Mouse (Mus musculus) G1E-ER4 (cell line): ENCODE measurements around the gene Smyd3. TPM values are rescaled to one million over a fixed set of nuclear protein-coding genes. Genes with fewer than 3 reads are reported as not detected.

Source experiments
- GATA1 ChIP-seq: IDR thresholded peaks from one replicate; pipeline ENCODE4 v1.8.0; 2012; ENCODE audit warnings: low read length, inconsistent platforms
- polyA plus RNA-seq: library from polyadenylated mRNA; stranded (reverse); fragments of >175 nt; gene quantifications from 2 replicates; pipeline ENCODE4 v1.2.3, GENCODE M21; 2012

The Smyd3 gene
- polyA plus RNA-seq, 1 experiment: 4.1 TPM

DNA sequence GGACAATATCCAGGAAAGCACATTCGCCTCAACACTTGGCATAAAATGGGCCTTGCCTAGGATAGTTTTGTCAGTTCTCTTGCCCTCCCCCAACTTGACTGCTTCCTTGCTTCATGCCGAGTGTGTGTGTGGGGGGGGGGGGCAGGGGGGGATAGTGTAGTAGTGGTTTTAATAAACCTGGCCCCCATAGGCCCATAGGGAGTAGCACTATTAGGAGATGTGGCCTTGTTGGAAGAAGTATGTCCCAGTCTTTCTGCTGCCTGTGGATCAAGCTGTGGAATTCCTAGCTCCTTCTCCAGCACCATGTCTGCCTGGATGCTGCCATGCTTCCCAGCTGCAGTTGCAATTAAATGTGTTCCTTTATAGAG is 71.0 kb downstream of the Smyd3 start:
- no peak for TF ChIP-seq GATA1

DNA sequence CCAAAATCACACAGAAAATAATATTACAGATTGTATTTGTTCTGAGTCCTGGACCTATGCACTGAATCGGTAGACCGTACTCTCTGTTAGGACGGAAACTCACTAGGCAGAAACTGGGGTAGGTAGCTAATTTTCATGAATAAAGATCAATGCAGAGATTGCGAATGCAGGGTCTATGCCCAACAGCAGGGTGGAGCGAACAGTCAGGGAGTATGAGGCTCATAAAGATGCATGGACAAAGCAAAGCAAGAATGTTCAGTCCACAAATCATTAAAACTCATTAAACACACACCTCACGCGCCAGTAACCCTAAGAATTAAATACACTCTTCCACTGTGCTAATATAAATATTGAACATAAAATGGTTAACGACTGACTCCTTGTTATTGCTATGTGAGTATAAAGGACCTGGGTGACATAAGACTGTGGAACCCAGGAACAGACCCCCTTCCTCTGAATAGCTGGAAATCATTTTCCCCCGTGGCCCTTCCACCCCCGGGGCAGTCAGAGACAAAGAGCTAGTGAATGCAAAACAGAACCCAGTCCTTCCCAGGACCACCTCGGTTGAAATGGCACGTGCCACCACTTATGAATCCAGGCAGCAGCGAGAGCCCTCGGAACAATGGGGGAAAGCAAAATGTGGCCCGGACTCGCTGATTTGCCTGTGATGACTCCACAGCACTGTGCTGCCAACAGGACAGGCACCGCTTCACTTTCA is 71.6 kb downstream of the Smyd3 start:
- TF ChIP-seq GATA1: no peak

DNA sequence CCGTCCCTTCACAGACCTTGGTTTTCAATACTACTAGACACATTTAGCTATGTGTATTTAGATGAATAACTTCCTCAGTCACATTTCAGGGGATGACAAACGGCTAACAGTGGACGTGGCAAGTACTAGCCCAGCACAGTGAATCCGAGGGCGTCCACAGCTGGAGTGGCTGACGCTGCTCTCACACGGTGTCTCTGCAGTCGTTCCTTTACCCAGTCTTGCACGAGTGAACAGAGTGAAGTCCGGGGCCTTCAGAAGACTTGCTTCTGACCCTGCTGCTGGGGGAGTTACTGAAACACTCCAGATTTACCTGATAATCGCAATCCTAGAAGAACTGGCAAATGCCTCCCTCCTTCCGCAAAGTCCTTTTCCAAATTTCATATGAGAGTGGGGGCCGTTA is 74.0 kb downstream of the Smyd3 start:
- TF ChIP-seq GATA1: no peak

DNA sequence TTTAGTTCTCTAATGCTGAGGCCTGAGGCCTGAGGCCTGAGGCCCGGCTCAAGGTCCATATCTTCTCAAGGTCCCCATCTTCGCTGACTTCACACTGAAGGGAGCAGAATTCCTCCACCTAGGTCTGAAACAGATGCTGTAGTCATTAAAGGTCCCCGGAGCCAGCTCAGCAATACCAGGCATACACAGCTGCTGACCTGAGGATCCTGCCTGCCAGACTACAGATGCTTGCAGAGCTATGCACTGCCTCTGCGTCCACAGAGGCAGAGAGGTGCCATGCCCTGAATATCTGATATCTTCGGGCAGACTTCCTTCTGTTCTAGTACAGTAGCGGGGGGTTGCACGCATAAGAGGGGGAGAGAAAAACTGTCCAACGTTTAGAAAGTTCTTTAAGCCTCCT is 74.4 kb downstream of the Smyd3 start:
- TF ChIP-seq GATA1: no peak

DNA sequence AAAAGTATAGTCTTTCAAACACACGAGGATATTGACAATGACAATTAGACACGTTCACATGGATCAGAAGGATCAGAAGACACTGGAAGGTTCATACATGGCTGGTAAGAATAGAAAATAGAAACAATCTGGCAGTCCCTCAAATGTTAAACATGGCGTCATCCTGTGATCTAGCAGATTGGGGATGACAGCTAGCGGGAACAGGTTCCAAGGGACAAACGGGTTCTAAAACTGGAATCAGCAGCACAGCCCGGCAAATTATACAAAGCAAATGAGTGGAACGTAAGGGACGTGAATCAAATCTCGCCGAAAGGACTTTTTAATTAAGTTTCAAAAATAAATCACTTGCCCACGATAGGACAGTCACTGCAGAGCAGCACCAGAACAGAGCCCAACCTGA is 81.2 kb downstream of the Smyd3 start:
- TF ChIP-seq GATA1: no peak

DNA sequence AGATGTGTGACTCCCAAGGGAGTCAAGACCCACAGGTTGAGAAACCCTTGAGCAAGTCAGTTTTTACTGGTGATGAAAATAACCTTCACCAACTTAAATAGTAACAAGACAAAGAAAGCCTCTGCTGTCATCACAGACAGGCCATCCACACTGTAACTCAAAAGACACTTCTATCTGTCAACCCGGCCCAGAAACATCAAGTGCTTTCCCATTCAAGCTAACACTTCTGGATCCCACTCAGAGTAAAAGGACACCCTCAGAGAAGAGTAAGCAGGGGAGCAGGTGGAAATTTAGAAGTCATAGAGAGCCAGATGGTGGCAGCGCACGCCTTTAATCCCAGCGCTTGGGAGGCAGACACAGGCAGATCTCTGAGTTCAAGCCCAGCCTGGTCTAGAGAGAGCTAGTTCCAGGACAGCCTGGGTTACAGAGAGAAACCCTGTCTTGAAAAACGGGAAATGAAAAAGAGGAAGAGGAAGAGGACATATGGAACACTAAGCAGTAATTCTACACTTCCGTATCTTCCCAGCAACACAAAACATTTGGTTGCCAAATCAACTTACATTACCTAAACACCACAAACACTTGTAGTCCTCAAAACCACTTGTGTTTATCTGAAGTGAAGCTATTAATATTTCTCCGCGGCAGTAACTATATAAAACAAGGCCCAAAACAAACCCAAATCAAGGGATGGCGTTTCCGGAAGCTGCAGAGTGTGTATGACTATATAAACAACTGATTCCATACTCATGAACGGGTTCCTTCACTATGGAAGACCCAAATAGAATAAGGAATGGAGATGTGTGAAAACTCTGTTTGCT is 83.2 kb downstream of the Smyd3 start:
- TF ChIP-seq GATA1: no peak

DNA sequence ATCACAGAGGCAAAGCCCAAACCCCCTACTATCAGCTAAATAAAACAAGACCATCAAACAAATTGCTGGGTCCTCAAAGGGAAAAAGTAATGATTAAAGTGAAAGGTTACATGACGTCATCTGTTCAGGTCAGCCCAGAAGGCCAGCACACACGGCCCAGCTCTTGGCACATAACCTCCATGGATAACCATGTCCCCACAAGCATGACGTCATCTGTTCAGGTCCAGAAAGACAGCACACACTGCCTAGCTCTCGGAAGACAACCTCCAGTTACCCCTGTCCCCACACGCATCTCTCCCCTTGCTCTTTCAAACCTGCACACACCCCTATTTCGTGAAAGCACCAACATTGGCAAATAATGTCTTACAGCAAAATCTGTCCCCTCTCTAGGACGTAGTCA is 84.0 kb downstream of the Smyd3 start:
- no peak for TF ChIP-seq GATA1

DNA sequence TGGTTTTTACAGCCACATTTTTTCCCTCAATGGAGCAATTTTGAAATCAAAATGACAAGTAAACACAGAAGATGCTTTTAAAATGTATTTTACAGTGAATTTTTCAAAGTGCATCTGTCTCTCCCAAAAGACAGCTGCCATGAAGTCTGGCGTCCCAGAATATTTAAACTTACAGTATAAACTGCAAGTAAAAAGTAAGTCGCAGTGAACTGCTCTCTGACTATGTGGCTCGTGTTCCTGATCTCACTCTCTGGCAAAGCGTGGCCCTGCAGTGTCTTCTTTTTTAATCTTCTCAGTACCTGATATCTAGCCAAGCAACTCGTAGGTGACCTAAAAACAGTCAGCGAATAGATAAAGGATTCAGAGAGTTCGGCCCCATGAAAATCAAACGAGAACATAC is 84.5 kb downstream of the Smyd3 start:
- no peak for TF ChIP-seq GATA1

DNA sequence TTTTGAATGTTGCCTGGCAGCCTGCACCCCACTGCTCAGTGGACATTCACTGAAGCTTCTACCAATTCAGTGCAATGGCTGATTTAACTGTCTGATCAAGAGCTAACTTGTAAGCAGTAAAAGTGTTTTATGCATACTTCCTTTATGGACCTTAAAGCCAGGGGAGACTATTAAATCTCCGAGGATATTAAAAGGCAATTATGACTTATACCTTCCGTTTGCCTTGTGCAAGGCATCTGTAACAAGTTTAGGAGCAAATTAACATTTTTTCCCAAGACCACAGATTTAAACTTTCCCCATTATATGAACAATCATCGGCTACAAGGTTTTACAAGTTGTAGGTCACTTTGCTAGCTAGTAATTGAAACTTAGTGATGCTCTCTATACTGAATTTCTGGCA is 87.8 kb downstream of the Smyd3 start:
- TF ChIP-seq GATA1: no peak

DNA sequence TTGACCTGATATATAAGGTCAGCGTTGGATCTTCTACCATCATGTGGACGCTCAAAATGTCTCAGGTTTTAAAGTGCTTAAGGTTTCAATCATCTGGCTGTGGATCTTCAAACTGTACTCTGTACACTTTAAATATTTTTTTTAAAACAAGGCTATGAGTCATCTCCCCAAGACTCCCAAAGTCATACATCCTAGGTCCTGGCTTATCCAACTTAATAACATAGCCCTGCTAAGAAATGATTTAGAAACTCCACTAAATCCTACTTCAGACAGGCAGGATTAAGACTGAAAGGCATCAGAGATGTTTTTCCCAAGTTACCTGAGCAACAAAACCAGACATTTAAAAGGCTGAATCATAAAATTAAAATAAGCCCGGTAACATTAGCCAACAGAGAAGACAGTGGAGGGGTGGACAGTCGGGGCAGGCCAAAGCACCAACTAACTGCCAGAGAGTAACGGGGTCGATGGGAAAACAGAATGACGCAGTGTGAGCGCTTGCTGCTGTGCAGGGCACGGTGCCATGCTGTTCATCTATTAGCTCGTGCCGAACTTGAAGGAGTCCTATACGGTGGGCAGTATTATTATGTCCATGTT is 92.9 kb downstream of the Smyd3 start:
- TF ChIP-seq GATA1: no peak

DNA sequence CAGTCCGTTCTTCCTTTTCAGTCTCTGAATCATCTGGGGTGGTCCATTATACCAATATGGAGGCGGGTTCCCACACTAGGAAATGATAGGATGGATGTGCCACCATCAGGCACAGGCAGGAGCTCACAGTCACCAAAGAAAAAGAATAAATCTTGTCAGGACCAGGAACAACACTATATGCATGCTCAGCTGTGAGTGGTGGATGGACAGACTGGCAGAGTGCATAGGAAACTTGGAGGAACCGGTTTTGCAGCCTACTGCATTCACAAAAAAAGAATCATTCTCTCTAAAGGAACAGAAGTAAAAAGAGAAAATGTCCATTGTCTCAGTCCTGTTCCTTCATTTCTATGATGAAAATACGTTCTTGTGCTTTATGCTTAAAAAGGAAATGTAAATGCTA is 98.8 kb downstream of the Smyd3 start:
- no peak for TF ChIP-seq GATA1

DNA sequence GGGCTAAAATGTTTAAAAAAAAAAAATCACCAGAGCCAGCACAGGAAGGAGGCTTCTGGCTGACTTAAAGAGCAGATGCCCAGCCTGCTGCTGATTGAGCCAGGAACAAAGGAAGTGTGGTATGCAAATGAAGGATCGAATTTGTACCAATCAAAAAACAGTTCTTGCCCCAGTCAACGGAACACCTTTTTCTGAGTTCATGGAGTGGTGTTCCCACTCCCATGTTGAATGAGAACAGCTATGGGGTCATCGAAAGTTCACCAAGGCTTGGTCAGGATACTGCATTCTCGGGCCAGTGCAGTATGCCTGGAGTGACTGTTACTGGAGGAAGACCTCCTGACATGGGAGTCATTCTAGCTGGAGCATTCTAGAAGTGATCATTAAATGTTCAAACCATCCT is 109.8 kb downstream of the Smyd3 start:
- TF ChIP-seq GATA1: no peak

DNA sequence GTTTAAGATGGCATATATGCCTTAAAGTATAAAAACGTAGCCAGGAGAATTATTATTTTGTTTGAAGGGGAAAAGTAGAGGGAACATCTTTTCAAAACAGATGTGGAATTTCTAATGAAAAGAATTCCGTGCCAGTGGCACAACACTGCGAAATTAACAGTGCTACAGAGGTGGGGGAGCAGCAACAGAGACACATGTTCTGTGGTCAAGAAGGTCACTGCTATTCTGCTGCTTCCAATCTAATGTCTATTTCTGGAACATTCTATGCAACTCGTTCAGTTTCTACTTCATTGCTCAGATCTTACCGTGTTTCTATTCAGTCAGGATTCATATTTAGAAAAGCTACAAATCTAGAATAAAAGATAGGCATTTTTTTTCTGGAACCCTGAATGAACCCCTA is 117.0 kb downstream of the Smyd3 start:
- no peak for TF ChIP-seq GATA1

DNA sequence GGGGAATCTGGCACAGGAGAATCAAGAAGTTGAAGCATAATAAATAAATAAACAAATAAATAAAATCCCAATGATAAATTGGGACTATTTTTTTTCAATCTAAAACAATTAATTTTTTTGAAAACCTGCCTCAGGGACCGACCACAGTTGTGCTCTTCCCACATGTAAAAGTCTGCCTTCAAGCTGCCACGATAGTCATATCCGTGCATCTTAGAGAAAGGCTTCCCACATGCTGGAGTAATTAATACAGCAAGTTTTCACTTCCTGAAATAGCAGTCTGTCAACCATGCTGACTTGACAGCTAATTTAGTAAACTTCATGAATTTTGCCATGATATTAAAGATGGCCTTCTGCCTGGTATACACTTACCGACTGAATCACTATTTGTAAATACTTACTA is 119.2 kb downstream of the Smyd3 start:
- no peak for TF ChIP-seq GATA1

DNA sequence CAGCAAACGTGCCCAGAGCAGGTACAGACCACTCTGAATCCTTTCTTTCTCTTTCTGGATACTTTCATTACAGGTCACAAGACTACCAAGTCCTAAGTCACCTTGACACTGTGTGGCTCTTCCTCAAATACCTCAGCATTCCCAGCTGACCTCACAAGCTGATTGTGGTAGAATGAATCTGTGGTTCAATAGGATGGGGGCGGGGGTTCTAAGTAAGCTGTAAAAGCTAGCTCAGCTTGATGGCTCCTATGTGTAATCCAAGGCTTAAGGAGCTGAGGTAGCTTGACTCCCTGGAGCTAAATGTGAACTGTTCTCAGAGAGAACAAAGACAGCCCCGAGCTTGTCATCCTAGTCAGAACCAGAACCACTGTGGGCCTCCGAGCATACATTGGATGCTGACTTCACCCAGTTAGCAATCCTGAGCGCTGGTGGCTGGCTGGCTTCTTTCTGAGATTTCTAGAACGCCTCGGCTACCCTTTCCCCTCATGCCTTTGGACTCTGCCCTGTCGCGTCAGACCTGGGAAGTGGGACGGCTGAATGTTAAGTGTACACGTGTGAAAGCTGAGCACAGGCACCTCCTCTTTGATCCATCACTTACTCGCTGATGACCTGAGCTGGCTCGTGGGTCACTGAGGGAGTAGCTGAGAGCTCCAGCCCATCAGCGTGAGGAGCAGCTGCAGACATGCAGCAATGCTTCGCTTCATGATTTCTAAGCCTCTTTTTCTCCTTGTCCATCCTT is 131.4 kb downstream of the Smyd3 start:
- TF ChIP-seq GATA1: no peak

DNA sequence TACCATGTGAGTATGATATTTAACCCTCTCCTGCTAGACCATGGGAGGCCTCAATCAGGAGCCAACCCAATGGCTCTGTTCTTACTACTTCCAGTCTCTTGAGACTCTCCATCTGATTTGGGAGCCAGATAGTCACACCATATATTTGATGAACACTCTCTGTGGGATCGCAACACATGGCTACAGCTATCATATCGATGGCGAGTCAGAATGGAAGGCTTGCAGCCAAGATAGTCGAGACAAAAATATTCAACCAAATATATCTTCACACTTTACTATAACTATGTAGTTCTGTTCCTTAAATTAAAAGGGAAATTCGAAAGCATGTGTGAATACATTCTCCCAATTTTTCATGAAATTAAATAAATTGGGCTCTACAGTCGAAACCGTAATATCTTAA is 132.2 kb downstream of the Smyd3 start:
- TF ChIP-seq GATA1: no peak
